Mouse (Mus musculus) kidney, embryonic 14.5 days (tissue): Measurements from ENCODE around the gene Cfap300. TPM values are rescaled to one million over a fixed set of nuclear protein-coding genes. Genes with fewer than 3 reads are reported as not detected.

Experiments
- ATAC-seq: fragments of 200-750 bp; cut with Nextera tagmentation; 2 replicates; pipeline ENCODE4 v1.8.0; 2017; ENCODE audit warnings: moderate number of reproducible peaks, mild to moderate bottlenecking, moderate TSS enrichment, moderate library complexity; ENCODE audit not compliant: low FRiP score, low TSS enrichment
- H3K27ac ChIP-seq: fragments of 300-500 bp; sonication (generic); 2 replicates; pipeline ENCODE4 v1.5.1; 2014; ENCODE audit warnings: low read depth, mild to moderate bottlenecking, low read length, moderate library complexity, mixed read lengths
- H3K27me3 ChIP-seq: fragments of 300-500 bp; sonication (generic); 2 replicates; pipeline ENCODE4 v1.6.1; 2014; ENCODE audit warnings: mild to moderate bottlenecking, low read length; ENCODE audit not compliant: control insufficient read depth, insufficient read depth
- H3K36me3 ChIP-seq: fragments of 300-500 bp; sonication (generic); 2 replicates; pipeline ENCODE4 v1.6.1; 2014; ENCODE audit warnings: low read length, mixed read lengths; ENCODE audit not compliant: control insufficient read depth, insufficient read depth
- H3K4me1 ChIP-seq: fragments of 300-500 bp; sonication (generic); 2 replicates; pipeline ENCODE4 v1.6.1; 2014; ENCODE audit warnings: low read length, mixed read lengths; ENCODE audit not compliant: control insufficient read depth, insufficient read depth
- H3K4me2 ChIP-seq: fragments of 300-500 bp; sonication (generic); replicated peaks from 2 replicates; pipeline ENCODE4 v1.6.1; 2014; ENCODE audit warnings: low read depth, mild to moderate bottlenecking, low read length
- H3K4me3 ChIP-seq: fragments of 300-500 bp; sonication (generic); 2 replicates; pipeline ENCODE4 v1.5.1; 2014; ENCODE audit warnings: mild to moderate bottlenecking, low read length
- H3K9ac ChIP-seq: fragments of 300-500 bp; sonication (generic); 2 replicates; pipeline ENCODE4 v1.6.1; 2014; ENCODE audit warnings: low read depth, mild to moderate bottlenecking, low read length, moderate library complexity
- H3K9me3 ChIP-seq: fragments of 300-500 bp; sonication (generic); 2 replicates; pipeline ENCODE4 v1.6.1; 2016; ENCODE audit warnings: low read length; ENCODE audit not compliant: control insufficient read depth
- WGBS: fragments of 180-500 bp; shearing (Covaris S2); extraction: QIAGEN DNeasy Blood & Tissue Kit; methylation state at CpG from one replicate; pipeline ENCODE4 v1.1.7; 2014; 5-methylcytosine and 5-hydroxymethylcytosine counted together
- polyA plus RNA-seq: library from polyadenylated mRNA; unstranded; fragments of >200 nt; fragmentation: Nextera tagmentation; extraction: Ambion mirVana; gene quantifications from 2 replicates; pipeline ENCODE4 v1.2.1, GENCODE M21; 2014

The Cfap300 gene
- polyA plus RNA-seq, 1 experiment from 2014 or later = 15.1 TPM

DNA sequence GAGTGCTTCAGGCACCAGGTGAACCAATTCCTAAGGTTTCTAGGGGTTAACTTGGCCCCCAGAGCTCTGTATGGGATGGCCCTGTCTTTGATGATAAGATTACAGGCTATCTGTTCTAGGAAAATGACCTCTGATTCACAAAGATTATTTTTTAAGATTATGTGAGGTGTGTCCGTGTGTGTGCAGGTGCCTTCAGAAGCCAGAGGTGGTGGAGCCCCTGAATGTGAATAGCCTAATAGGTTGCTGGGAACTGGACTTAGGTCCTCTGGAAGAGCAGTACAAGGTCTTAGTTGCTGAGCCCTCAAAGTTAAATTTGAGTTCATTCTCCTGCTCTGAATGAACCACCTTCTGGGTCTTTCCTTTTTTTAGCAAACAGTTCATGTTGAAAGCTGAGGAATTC is 8.5 kb downstream of the Cfap300 start:
- H3K4me2 ChIP-seq = no peak overlapping the region
- H3K4me3 ChIP-seq = no peak overlapping the region
- 64% methylated on average over 1 of the region's 1 CpGs for WGBS
- H3K9ac ChIP-seq = no peak overlapping the region
- H3K9me3 ChIP-seq = no peaks in the 10 kb centered on the region
- no peak for ATAC-seq
- H3K36me3 ChIP-seq = no peaks in the 10 kb centered on the region
- H3K27me3 ChIP-seq = no peaks in the 10 kb centered on the region
- H3K27ac ChIP-seq = no peak overlapping the region
- H3K4me1 ChIP-seq = 0 out of 2 replicates have a peak, but pooled peaks cover 4% of the 10 kb centered on the region

DNA sequence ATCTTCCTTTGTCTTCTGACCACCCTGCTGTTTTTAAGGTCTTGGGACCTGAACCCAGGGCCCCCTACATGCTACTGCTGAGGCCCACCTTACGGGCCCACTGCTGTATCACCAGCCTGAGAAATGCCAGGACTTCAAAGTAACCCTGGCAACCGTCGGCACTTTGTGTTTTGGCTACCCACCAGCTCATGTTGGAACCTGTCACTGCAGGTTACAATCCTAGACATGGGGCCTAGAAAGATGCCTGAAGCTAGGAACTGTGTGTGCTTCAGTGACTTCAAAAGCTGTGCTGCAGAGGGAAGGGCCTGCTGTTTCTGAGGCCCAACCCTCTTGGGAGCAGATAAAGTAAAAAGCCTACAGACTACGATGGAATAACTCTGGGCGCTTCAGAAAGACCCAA is 9.8 kb downstream of the Cfap300 start:
- H3K27me3 ChIP-seq = no peaks in the 10 kb centered on the region
- no peaks in the 10 kb centered on the region for H3K36me3 ChIP-seq
- H3K9me3 ChIP-seq = no peaks in the 10 kb centered on the region
- H3K4me1 ChIP-seq = 0 out of 2 replicates have a peak, but pooled peaks cover 4% of the 10 kb centered on the region
- no peak overlapping the region for H3K4me2 ChIP-seq
- 76% methylated on average over 5 of the region's 5 CpGs for WGBS
- ATAC-seq = no peak
- no peak overlapping the region for H3K9ac ChIP-seq
- H3K27ac ChIP-seq = no peak overlapping the region
- H3K4me3 ChIP-seq = no peak overlapping the region

DNA sequence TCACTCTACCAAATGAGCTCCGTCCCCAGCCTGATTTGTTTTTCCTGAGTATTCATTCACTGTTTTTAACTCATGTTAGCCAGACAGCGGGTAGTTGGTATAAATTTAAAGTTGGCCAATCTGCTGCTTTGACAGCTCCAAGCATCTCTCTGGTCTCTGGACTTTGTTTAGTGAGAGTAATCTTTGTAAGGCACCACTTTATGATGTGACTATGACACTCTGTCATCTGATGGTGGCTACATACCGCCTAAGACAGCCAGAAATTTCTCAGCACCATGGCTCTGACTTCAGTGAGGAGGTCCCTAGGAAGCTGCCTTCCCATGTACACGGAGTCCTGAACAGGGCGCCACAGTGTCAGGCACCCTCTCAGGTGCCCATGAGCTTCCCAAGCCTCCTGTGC is 24.0 kb downstream of the Cfap300 start:
- Histone ChIP-seq H3K4me3 (no peak overlapping the region), H3K4me1 (no peaks in the 10 kb centered on the region), H3K9me3 (no peaks in the 10 kb centered on the region), H3K9ac (no peak overlapping the region), H3K27ac (no peak overlapping the region), H3K4me2 (no peak overlapping the region), H3K36me3 (no peaks in the 10 kb centered on the region), H3K27me3 (no peaks in the 10 kb centered on the region)
- 89% methylated on average over 5 of the region's 5 CpGs for WGBS
- no peak for ATAC-seq

DNA sequence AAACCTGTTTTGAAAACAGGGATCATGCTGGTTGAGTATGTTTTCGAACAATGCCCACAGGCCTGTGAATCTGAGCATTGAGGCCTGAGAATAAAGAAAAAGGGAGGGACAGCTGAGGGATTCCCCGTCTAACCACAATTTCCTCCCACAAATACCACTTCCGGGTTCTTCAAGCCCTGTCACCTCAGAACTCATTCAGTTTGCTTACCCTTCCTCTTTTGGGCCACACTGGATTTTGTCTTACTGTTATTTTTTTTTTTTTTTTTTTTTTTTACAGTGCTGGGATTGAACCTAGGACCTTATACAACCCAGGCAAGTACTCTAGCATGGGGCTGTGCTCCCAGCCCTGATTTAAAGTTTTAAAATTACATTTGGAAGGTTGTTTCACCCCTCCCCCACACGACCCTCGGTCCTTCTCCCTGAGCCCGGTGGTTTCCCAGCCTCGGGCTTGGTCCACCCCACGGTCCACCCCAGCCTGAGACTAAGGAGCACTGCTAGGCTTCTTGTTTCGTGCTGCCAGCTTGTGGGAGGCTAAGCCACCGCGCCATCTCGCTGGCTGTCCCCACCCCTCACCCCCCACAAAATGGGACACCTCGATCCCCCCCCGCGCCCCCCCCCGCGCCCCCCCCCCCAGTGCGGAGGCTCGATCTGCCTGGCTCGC is 25.2 kb downstream of the Cfap300 start:
- ATAC-seq = peak; percentile 60; the same call in 1 of the 2 replicates
- H3K4me3 ChIP-seq = no peak overlapping the region
- H3K9me3 ChIP-seq = no peaks in the 10 kb centered on the region
- no peaks in the 10 kb centered on the region for H3K36me3 ChIP-seq
- no peak overlapping the region for H3K27ac ChIP-seq
- WGBS = 54% methylated on average over 16 of the region's 20 CpGs
- no peak overlapping the region for H3K4me2 ChIP-seq
- H3K27me3 ChIP-seq = no peaks in the 10 kb centered on the region
- H3K4me1 ChIP-seq = no peaks in the 10 kb centered on the region
- no peak overlapping the region for H3K9ac ChIP-seq

DNA sequence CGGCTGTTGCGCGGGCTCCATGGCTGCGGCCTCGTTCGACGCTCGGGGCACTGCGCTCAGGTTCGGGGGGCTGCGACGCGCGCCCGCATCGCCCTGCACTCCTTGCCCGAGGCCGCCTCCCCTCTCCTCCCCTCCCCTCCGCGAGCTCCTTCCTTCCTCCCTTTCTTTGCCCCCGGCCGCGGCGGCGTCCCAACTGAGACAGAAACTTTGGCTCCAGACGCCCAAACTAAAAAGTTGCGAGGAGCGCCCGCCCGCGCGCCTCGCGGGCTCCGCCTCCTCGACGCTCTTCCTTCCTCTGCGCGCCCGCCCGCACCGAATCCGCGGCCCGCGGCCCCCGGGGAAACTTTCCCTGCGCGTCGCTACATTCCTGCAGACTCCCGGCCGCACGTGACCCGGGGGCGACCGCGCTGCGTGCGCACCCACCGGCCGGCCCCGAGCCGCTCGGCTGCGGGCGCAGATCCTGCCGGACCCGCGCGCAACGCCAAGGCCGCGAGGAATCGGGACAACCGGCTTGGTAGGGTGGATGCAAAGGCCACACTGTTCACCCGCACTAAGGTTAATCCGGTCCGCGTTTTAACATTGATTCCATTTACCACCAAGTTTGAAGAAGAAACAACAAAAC is 38.1 kb downstream of the Cfap300 start, which contains the start of gene Yap1:
Gene Yap1, minus strand, starts transcription at position 227 of the 622 bp plus-strand sequence.
- H3K36me3 ChIP-seq = peaks cover 11% of the 10 kb centered on the region
- no peaks in the 10 kb centered on the region for H3K27me3 ChIP-seq
- ATAC-seq = peak; percentile 88
- H3K4me1 ChIP-seq = peaks cover 10% of the 10 kb centered on the region
- no peaks in the 10 kb centered on the region for H3K9me3 ChIP-seq
- H3K27ac ChIP-seq = peak within 1 kb of the TSS; percentile 99
- peak within 1 kb of the TSS; percentile 52 for H3K4me2 ChIP-seq
- WGBS = under 1% methylated on average over 63 of the region's 79 CpGs
- peak within 1 kb of the TSS; percentile 97 for H3K9ac ChIP-seq
- H3K4me3 ChIP-seq = peak within 1 kb of the TSS; percentile 95

DNA sequence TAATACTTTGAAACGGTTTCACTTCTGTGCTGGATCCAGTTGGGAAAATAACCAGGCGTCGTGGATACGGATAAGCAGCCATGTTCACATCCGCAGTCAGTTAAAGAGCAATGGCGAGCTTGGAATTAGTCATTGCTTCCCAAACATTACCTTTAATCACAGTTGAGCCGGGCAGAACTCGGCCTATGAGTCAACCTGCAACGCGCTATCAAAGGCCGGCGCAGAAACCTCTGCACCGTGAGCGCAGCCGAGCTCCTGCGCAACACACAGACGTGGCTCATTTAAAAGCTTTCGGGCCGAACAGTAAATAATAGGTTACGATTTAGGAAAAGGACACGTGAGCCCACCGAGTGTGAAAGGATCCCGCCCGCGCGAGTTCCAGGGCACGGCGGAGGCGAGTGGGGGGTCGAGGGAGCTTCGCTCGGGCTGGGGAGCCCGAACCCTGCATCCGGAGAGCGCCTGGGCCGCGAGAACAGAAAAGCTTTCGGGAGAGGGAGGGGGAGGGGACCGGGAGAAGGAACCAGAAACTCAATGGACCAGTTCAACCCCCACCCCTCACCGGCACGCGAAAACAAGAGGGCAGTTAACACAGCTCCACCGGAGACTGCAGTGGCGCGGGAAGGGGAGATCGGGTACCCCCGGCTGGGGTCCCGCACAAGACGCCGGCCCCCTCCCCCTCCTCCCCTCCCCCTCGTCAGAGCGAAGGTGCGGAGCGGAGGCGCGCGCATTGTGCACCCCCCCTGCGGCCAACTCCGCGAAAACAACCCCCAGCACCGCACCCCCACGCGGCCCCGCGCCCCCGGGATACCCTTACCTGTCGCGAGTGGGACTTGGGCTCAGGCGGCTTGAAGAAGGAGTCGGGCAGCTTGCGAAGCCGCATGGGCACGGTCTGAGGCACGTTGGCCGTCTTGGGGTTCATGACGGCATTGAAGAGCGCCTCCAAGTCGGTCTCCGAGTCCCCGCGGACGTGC is 39.0 kb downstream of the Cfap300 start:
- Histone ChIP-seq H3K4me2 (peak overlapping the region; percentile 52), H3K9ac (peak overlapping the region; percentile 97), H3K4me3 (peak overlapping the region; percentile 95), H3K9me3 (no peaks in the 10 kb centered on the region), H3K36me3 (peaks cover 20% of the 10 kb centered on the region), H3K4me1 (peaks cover 10% of the 10 kb centered on the region), H3K27ac (peak overlapping the region; percentile 99), H3K27me3 (no peaks in the 10 kb centered on the region)
- under 1% methylated on average over 72 of the region's 82 CpGs for WGBS
- ATAC-seq = peak; percentile 73

DNA sequence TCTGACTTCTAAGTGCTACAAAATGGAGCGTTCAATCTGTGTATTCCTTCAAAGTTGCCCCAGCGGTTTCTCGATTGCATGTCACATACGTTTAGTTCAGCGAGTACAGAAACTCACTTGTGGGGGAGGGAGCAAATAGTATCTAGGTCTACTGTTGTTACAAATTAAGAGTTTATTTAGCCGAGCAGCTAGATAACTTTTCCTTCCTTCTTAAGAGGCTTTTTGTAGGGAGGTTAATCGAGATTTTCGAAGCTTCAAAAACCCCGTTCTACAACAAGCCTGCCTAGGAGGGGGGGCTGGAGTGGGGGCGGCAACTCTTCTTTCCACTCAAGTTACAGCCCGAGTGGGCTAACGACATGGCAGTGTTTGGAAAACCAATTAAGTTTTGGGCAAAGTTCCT is 39.8 kb downstream of the Cfap300 start:
- Histone ChIP-seq H3K4me2 (peak overlapping the region; percentile 52), H3K36me3 (peaks cover 28% of the 10 kb centered on the region), H3K9me3 (no peaks in the 10 kb centered on the region), H3K4me3 (peak overlapping the region; percentile 95), H3K9ac (peak overlapping the region; percentile 97), H3K27ac (peak overlapping the region; percentile 99), H3K4me1 (peaks cover 10% of the 10 kb centered on the region), H3K27me3 (no peaks in the 10 kb centered on the region)
- under 1% methylated on average over 12 of the region's 12 CpGs for WGBS
- no peak for ATAC-seq

DNA sequence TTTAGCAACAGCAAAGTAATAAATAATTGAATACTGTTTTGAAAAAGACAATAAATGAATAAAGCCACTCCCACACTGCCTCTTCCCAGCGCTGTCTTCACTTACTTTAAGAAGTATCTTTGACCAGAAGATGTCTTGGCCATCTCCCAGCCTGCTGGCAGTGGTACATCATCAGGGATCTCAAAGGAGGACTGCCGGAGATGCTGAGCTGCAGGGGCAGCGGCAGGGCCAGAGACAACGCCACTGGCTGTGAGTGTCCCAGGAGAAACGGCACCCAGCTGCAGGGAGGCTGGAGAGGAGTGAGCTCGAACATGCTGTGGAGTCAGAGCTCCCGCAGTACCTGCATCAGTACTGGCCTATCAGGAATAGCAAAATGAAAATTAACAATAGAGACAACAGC is 41.3 kb downstream of the Cfap300 start:
- 49% methylated on average over 7 of the region's 7 CpGs for WGBS
- H3K4me3 ChIP-seq = no peak overlapping the region

More for the DNA sequence above, 41.3 kb downstream of the Cfap300 start:
- Histone ChIP-seq H3K27ac (no peak overlapping the region), H3K4me2 (peak overlapping the region; percentile 21; the same call in 1 of the 2 replicates), H3K4me1 (peaks cover 10% of the 10 kb centered on the region), H3K36me3 (peaks cover 32% of the 10 kb centered on the region), H3K9me3 (no peaks in the 10 kb centered on the region), H3K27me3 (no peaks in the 10 kb centered on the region), H3K9ac (no peak overlapping the region)
- no peak for ATAC-seq
